Mouse (Mus musculus) lung, postnatal 0 days (tissue): Measurements from ENCODE around the gene Mtfmt.

Source experiments
- CTCF ChIP-seq: IDR thresholded peaks from 2 replicates; pipeline ENCODE4 v1.5.1; 2016; ENCODE audit warnings: antibody characterized with exemption, mild to moderate bottlenecking
- EP300 ChIP-seq: IDR thresholded peaks from 2 replicates; pipeline ENCODE4 v1.6.1; 2016; ENCODE audit warnings: antibody characterized with exemption, mild to moderate bottlenecking, control low read depth

DNA sequence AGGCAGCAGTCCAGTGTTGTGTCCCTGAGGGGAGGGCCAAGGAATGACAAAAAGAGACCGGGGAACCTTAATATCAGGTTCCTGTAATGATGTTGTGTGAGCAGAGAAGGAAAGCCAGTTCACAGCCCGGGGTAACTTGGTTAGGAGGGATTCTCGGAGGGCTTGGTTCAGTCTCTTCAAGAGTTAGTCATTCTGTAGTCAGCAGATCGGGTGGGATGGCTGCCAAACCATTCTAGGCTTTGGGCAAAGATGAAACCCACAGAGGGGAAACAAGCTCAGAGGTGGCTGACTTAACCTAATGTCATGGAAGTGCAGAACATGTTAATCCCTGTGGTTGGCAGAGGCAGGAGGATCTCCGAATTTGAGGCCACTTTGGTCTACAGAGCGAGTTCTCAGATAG, 28.6 kb downstream of the Mtfmt start:
- TF ChIP-seq CTCF: no peak
- no peak for TF ChIP-seq EP300
